Mouse (Mus musculus) lung, postnatal 0 days (tissue): Measurements from ENCODE around the gene Bcl2l2. TPM values are rescaled to one million over a fixed set of nuclear protein-coding genes. Genes with fewer than 3 reads are reported as not detected.

ENCODE experiments used
- ATAC-seq: fragments of 200-750 bp; cut with Nextera tagmentation; 2 replicates; pipeline ENCODE4 v1.8.0; 2017; ENCODE audit warnings: moderate library complexity
- DNase-seq: peaks from one replicate; pipeline ENCODE4 v3.0.0-alpha.2; 2016; ENCODE audit warnings: low spot score
- H3K27ac ChIP-seq: fragments of 300-500 bp; sonication (generic); 2 replicates; pipeline ENCODE4 v1.5.1; 2014; ENCODE audit warnings: antibody characterized with exemption, mild to moderate bottlenecking, low read length, mixed read lengths
- H3K27me3 ChIP-seq: fragments of 300-500 bp; sonication (generic); replicated peaks from 2 replicates; pipeline ENCODE4 v1.6.1; 2014; ENCODE audit warnings: low read length, mixed read lengths; ENCODE audit not compliant: insufficient read depth
- H3K36me3 ChIP-seq: fragments of 300-500 bp; sonication (generic); 2 replicates; pipeline ENCODE4 v1.6.1; 2014; ENCODE audit warnings: low read length, mixed read lengths; ENCODE audit not compliant: insufficient read depth
- H3K4me1 ChIP-seq: fragments of 300-500 bp; sonication (generic); 2 replicates; pipeline ENCODE4 v1.6.1; 2014; ENCODE audit warnings: antibody characterized with exemption, low read depth, low read length, mixed read lengths; ENCODE audit not compliant: insufficient read depth
- H3K4me2 ChIP-seq: fragments of 300-500 bp; sonication (generic); replicated peaks from 2 replicates; pipeline ENCODE4 v1.6.1; 2014; ENCODE audit warnings: low read depth, mild to moderate bottlenecking, low read length, moderate library complexity, mixed read lengths
- H3K4me3 ChIP-seq: fragments of 300-500 bp; sonication (generic); 2 replicates; pipeline ENCODE4 v1.5.1; 2014; ENCODE audit warnings: low read depth, low read length
- H3K9ac ChIP-seq: fragments of 300-500 bp; sonication (generic); replicated peaks from 2 replicates; pipeline ENCODE4 v1.6.1; 2014; ENCODE audit warnings: low read depth, mild to moderate bottlenecking
- H3K9me3 ChIP-seq: fragments of 300-500 bp; sonication (generic); 2 replicates; pipeline ENCODE4 v1.6.1; 2016; ENCODE audit warnings: low read length, mixed read lengths
- CTCF ChIP-seq: IDR thresholded peaks from 2 replicates; pipeline ENCODE4 v1.5.1; 2016; ENCODE audit warnings: antibody characterized with exemption, mild to moderate bottlenecking
- EP300 ChIP-seq: IDR thresholded peaks from 2 replicates; pipeline ENCODE4 v1.6.1; 2016; ENCODE audit warnings: antibody characterized with exemption, mild to moderate bottlenecking, control low read depth
- WGBS: fragments of 180-500 bp; shearing (Covaris S2); extraction: QIAGEN DNeasy Blood & Tissue Kit; methylation state at CpG from one replicate; pipeline ENCODE4 v1.1.7; 2014; 5-methylcytosine and 5-hydroxymethylcytosine counted together
- polyA plus RNA-seq: library from polyadenylated mRNA; unstranded; fragments of >200 nt; fragmentation: Nextera tagmentation; extraction: Ambion mirVana; gene quantifications from 2 replicates; pipeline ENCODE4 v1.2.1, GENCODE M21; 2015

Gene Bcl2l2
- polyA plus RNA-seq, 1 experiment from 2014 or later, result 6.1 TPM

GRCm38 (mm10) chr14:54937361-54938182 is 54.4 kb downstream of the Bcl2l2 start:
- WGBS, result 85% methylated on average over 16 of the region's 16 CpGs
- no peaks in the 10 kb centered on the region for H3K36me3 ChIP-seq
- no peak overlapping the region for H3K27ac ChIP-seq
- no peaks in the 10 kb centered on the region for H3K27me3 ChIP-seq
- no peaks in the 10 kb centered on the region for H3K4me1 ChIP-seq
- no peak overlapping the region for H3K4me2 ChIP-seq
- ATAC-seq (no peak), DNase-seq (no peak)
- H3K4me3 ChIP-seq, result no peak overlapping the region
- no peaks in the 10 kb centered on the region for H3K9me3 ChIP-seq
- TF ChIP-seq CTCF (no peak), EP300 (no peak)
- no peak overlapping the region for H3K9ac ChIP-seq

Other genes with a start within 250 kb of the Bcl2l2 start
- gene Gm17606, start 242.4 kb upstream of the Bcl2l2 start, polyA plus RNA-seq, result not detected in 2 replicates
- 0.32 and 0.50 TPM in 2 replicates for gene Cdh24, start 242.0 kb upstream of the Bcl2l2 start, polyA plus RNA-seq
- gene 1700123O20Rik, start 197.2 kb upstream of the Bcl2l2 start, polyA plus RNA-seq, result 63.0 and 67.5 TPM in 2 replicates
- 74.0 and 82.5 TPM in 2 replicates for gene Acin1, start 196.4 kb upstream of the Bcl2l2 start, polyA plus RNA-seq
- gene Gm29776, start 184.5 kb upstream of the Bcl2l2 start, polyA plus RNA-seq, result 0.20 and 0.25 TPM in 2 replicates
- gene Cebpe, start 171.2 kb upstream of the Bcl2l2 start, polyA plus RNA-seq, result 0.58 and 0.69 TPM in 2 replicates
- 1.2 TPM in 2 replicates for gene Slc7a8, start 101.4 kb upstream of the Bcl2l2 start, polyA plus RNA-seq
- gene Rnf212b, start 69.2 kb upstream of the Bcl2l2 start, polyA plus RNA-seq, result not detected in 2 replicates
- gene Homez, start 12.4 kb upstream of the Bcl2l2 start, polyA plus RNA-seq, result 6.2 and 7.5 TPM in 2 replicates
- gene Ppp1r3e, start 5.8 kb upstream of the Bcl2l2 start, polyA plus RNA-seq, result 2.5 and 2.7 TPM in 2 replicates
- gene Gm20521, start 64 bp downstream of the Bcl2l2 start, polyA plus RNA-seq, result 0.31 and 0.98 TPM in 2 replicates
- gene Pabpn1, start 9.1 kb downstream of the Bcl2l2 start, polyA plus RNA-seq, result 64.4 and 66.1 TPM in 2 replicates
- gene Slc22a17, start 29.8 kb downstream of the Bcl2l2 start, polyA plus RNA-seq, result 13.6 and 13.8 TPM in 2 replicates
- gene Efs, start 42.7 kb downstream of the Bcl2l2 start, polyA plus RNA-seq, result 8.1 and 8.5 TPM in 2 replicates
- gene Il25, start 49.3 kb downstream of the Bcl2l2 start, polyA plus RNA-seq, result not detected in 2 replicates
- 0.21 and 0.40 TPM in 2 replicates for gene Cmtm5, start 52.9 kb downstream of the Bcl2l2 start, polyA plus RNA-seq
- 61.0 and 79.5 TPM in 2 replicates for gene Myh6, start 83.5 kb downstream of the Bcl2l2 start, polyA plus RNA-seq
- gene Gm17428, start 93.6 kb downstream of the Bcl2l2 start, polyA plus RNA-seq, result not detected in 2 replicates
- 16.4 and 19.1 TPM in 2 replicates for gene Myh7, start 111.2 kb downstream of the Bcl2l2 start, polyA plus RNA-seq
- 59.1 and 62.8 TPM in 2 replicates for gene Ngdn, start 132.1 kb downstream of the Bcl2l2 start, polyA plus RNA-seq
- 1.0 and 1.7 TPM in 2 replicates for gene Zfhx2, start 208.9 kb downstream of the Bcl2l2 start, polyA plus RNA-seq
- 13.6 and 14.1 TPM in 2 replicates for gene Thtpa, start 211.4 kb downstream of the Bcl2l2 start, polyA plus RNA-seq
- gene Ap1g2, start 223.2 kb downstream of the Bcl2l2 start, polyA plus RNA-seq, result 11.5 and 13.3 TPM in 2 replicates
- gene Jph4, start 233.6 kb downstream of the Bcl2l2 start, polyA plus RNA-seq, result 0.08 and 0.17 TPM in 2 replicates